ENCODE assay signal across 9 mouse cellular contexts in the genomic region with DNA sequence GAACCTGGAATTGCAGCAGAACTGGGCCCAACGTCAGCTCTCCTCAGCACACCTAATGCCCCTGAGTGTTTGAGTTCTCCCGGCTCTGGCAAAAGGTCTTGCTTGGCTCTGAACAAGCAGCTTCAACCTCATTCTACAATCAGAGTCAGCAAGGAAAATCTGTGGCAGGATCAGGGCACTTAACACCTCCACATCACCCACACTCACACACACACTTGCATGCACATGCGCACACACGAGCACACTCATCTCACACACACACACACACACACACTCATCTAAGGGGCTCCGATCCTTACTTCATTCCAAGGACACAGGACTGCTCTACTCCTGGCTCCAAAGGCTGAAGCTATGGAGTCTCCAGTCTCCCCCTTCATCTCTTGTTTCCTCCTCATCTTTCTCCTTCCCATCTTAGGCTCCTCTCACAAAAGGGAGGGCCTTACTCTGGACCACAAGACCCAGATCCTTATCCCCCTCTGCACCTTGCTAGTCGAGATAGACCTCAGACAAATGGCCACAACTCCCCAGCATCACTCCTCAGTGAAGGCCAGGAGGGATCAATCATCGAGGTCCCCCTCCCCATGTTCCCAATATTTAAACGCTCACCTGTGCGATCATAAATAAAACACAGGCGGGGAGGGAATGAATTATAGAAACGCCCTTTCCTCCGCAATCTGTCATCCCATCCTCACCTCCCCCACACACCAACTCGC. TPM values are rescaled to one million over a fixed set of nuclear protein-coding genes. Genes with fewer than 3 reads are reported as not detected.
A peak's percentile ranks its signal among the peaks of the same experiment; 100 is the strongest.
DNase-seq lines count a peak whose midpoint lies in the region; ATAC-seq lines count a peak whose summit lies in the region.
"Had no signal": no experiment of that assay in that cellular context is flagged by ENCODE, and none has a peak within 500 bp of the region (broad histone marks: within the 10 kb centered on the region; RNA-seq: fewer than 3 reads in every experiment).

No protein-coding gene starts in this region.

- 74% methylated on average over 13 of the region's 13 CpGs for WGBS in heart, embryonic 10.5 days
- WGBS in neural tube, embryonic 11.5 days, result 81% methylated on average over 13 of the region's 13 CpGs
- 71% methylated on average over 13 of the region's 13 CpGs for WGBS in limb, embryonic 13.5 days
- WGBS in stomach, embryonic 15.5 days, result 70% methylated on average over 13 of the region's 13 CpGs

- peak overlapping the region; percentile 9; the same call in 1 of the 2 replicates for H3K4me2 ChIP-seq in neural tube, embryonic 11.5 days (ENCODE audit: low read depth)
- peak overlapping the region; percentile 91 for H3K4me2 ChIP-seq in limb, embryonic 13.5 days (replicated peaks)
- H3K4me2 ChIP-seq in stomach, embryonic 15.5 days, result peak overlapping the region; percentile 84; the same call in 1 of the 2 replicates

- DNase-seq in heart, embryonic 10.5 days (ENCODE audit: low spot score), result no peak
- DNase-seq in heart, postnatal 25 days (ENCODE audit: low spot score), result no peak
- no peak for DNase-seq in neural tube, embryonic 11.5 days (ENCODE audit: low spot score)
- no peak for DNase-seq in neural tube, embryonic 10.5 days (ENCODE audit: extremely low spot score, low spot score)
- no peak for DNase-seq in embryo, embryonic 10 days (ENCODE audit: low spot score)
- DNase-seq in cerebellum, adult 8-10 months, result no peak

- H3K9me3 ChIP-seq in heart, embryonic 10.5 days, result peaks cover 3% of the 10 kb centered on the region; the same call in 1 of the 2 replicates
- H3K9me3 ChIP-seq in neural tube, embryonic 11.5 days (ENCODE audit: control insufficient read depth, low read length), result no peaks in the 10 kb centered on the region
- no peaks in the 10 kb centered on the region for H3K9me3 ChIP-seq in limb, embryonic 13.5 days
- H3K9me3 ChIP-seq in stomach, embryonic 15.5 days, result no peaks in the 10 kb centered on the region

- H3K27ac ChIP-seq in heart, embryonic 10.5 days, result peak overlapping the region; percentile 94; the same call in 1 of the 2 replicates
- no peak overlapping the region for H3K27ac ChIP-seq in neural tube, embryonic 11.5 days (ENCODE audit: low read depth, low read length)
- no peak overlapping the region for H3K27ac ChIP-seq in limb, embryonic 13.5 days
- no peak overlapping the region for H3K27ac ChIP-seq in stomach, embryonic 15.5 days

- H3K4me1 ChIP-seq in heart, embryonic 10.5 days, result peaks cover 38% of the 10 kb centered on the region
- 0 out of 2 replicates have a peak, but pooled peaks cover 5% of the 10 kb centered on the region for H3K4me1 ChIP-seq in neural tube, embryonic 11.5 days (ENCODE audit: control insufficient read depth, insufficient read depth, low read length)
- peaks cover 30% of the 10 kb centered on the region for H3K4me1 ChIP-seq in limb, embryonic 13.5 days
- H3K4me1 ChIP-seq in stomach, embryonic 15.5 days, result peaks cover 11% of the 10 kb centered on the region

- H3K9ac ChIP-seq in neural tube, embryonic 11.5 days (ENCODE audit: low read length), result no peak overlapping the region
- H3K9ac ChIP-seq in limb, embryonic 13.5 days, result no peak overlapping the region
- no peak overlapping the region for H3K9ac ChIP-seq in stomach, embryonic 15.5 days

- 0 out of 2 replicates have a peak, but pooled peaks cover 11% of the 10 kb centered on the region for H3K36me3 ChIP-seq in heart, embryonic 10.5 days
- H3K36me3 ChIP-seq in neural tube, embryonic 11.5 days (ENCODE audit: control insufficient read depth, insufficient read depth, low read length), result no peaks in the 10 kb centered on the region
- H3K36me3 ChIP-seq in limb, embryonic 13.5 days, result no peaks in the 10 kb centered on the region
- no peaks in the 10 kb centered on the region for H3K36me3 ChIP-seq in stomach, embryonic 15.5 days

- ATAC-seq in neural tube, embryonic 11.5 days (ENCODE audit: insufficient read depth, low FRiP score, low TSS enrichment), result no peak
- ATAC-seq in limb, embryonic 13.5 days (ENCODE audit: low FRiP score, low read depth), result no peak
- ATAC-seq in stomach, embryonic 15.5 days (ENCODE audit: insufficient read depth, low FRiP score, low read depth), result no peak

- no peaks in the 10 kb centered on the region for H3K27me3 ChIP-seq in heart, embryonic 10.5 days (ENCODE audit: insufficient read depth, poor library complexity, severe bottlenecking)
- H3K27me3 ChIP-seq in neural tube, embryonic 11.5 days (ENCODE audit: control insufficient read depth, insufficient read depth, low read length), result no peaks in the 10 kb centered on the region
- no peaks in the 10 kb centered on the region for H3K27me3 ChIP-seq in limb, embryonic 13.5 days
- H3K27me3 ChIP-seq in stomach, embryonic 15.5 days (replicated peaks), result no peaks in the 10 kb centered on the region
- H3K27me3 ChIP-seq: CH12.LX had no signal

- intact Hi-C loops in heart, postnatal 25 days (cut with DNase I), result loop anchor here (5.0 kb wide), 1 partner anchor 38 kb away; no protein-coding TSS in a partner anchor

- peak overlapping the region; percentile 16; the same call in 1 of the 2 replicates for H3K4me3 ChIP-seq in heart, embryonic 10.5 days
- H3K4me3 ChIP-seq in neural tube, embryonic 11.5 days (ENCODE audit: low read depth, low read length), result no peak overlapping the region
- no peak overlapping the region for H3K4me3 ChIP-seq in limb, embryonic 13.5 days
- no peak overlapping the region for H3K4me3 ChIP-seq in stomach, embryonic 15.5 days (replicated peaks)

RNA-seq across cellular contexts. Expression of gene Sorbs1, which starts 3.0 kb away (rescaled TPM):
- 71.2 and 98.1 TPM in 2 replicates for polyA plus RNA-seq in heart, embryonic 10.5 days (2016; fragmentation: Nextera tagmentation; extraction: Ambion mirVana)
- total RNA-seq in heart, postnatal 25 days (2021), result 100 to 1,000 TPM; 604 to 684 TPM
- polyA plus RNA-seq in neural tube, embryonic 11.5 days (2014; fragmentation: Nextera tagmentation; extraction: Ambion mirVana), result 87.8 and 91.2 TPM in 2 replicates
- polyA plus RNA-seq in limb, embryonic 13.5 days (2015; fragmentation: Nextera tagmentation; extraction: Ambion mirVana), result 52.2 and 54.7 TPM in 2 replicates
- 78.2 and 81.0 TPM in 2 replicates for polyA plus RNA-seq in stomach, embryonic 15.5 days (2015; fragmentation: Nextera tagmentation; extraction: Ambion mirVana)

Comparison
In these comparisons a context has a peak if more than half of its experiments do, and no peak if none do; other contexts are left out.
1. H3K4me2 ChIP-seq: peak in every context shown above with its lines; median percentile 91 in limb, embryonic 13.5 days; 84 in stomach, embryonic 15.5 days; 9 in neural tube, embryonic 11.5 days.